Mouse (Mus musculus) erythroblast, adult 5-6 weeks (primary cell): ENCODE measurements around the gene Olfr1202. TPM values are rescaled to one million over a fixed set of nuclear protein-coding genes. Genes with fewer than 3 reads are reported as not detected.

ENCODE experiments used
- ATAC-seq: replicated peaks from 2 replicates; pipeline ENCODE4 v1.8.0; 2016; ENCODE audit warnings: moderate number of reproducible peaks, mild to moderate bottlenecking, moderate TSS enrichment, inconsistent platforms; ENCODE audit not compliant: poor library complexity, low FRiP score, severe bottlenecking
- total RNA-seq, 2 experiments: library from RNA; stranded (forward) in 1 of 2; stranded (reverse) in 1 of 2; fragments of 150-400 nt in 1 of 2; fragments of 200-764, 138-1000 nt in 1 of 2; gene quantifications; 2 replicates each; pipeline versions ENCODE4 v1.2.3 to v1.2.4; 2015 to 2017; ENCODE audit warnings: low replicate concordance in 2 of 2

The Olfr1202 gene
- total RNA-seq (2015; ENCODE audit: low replicate concordance) (not detected in 2 replicates), total RNA-seq (2017; ENCODE audit: low replicate concordance) (not detected in 2 replicates)

DNA sequence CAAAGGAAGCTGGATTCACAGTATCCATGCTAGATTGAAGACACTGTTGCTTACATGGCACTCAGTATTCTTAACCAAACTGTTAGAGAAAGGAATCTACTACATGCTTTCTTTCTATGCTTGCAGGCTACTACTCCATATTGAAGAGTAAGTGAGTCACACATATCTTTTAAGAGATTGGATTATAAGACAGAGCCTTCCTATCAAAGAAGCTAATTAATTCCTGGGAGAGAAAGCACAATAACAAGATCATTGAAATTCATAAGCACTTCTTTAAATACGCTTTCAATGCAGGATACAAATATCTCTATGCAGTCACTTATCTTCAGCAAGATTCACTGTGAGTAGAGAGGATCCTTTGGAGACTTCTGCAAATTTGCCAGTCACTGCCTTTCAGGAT is at the start of gene Olfr1202:
Gene Olfr1202, plus strand, starts transcription at position 301 of the 400 bp plus-strand sequence.
- no peak for ATAC-seq

DNA sequence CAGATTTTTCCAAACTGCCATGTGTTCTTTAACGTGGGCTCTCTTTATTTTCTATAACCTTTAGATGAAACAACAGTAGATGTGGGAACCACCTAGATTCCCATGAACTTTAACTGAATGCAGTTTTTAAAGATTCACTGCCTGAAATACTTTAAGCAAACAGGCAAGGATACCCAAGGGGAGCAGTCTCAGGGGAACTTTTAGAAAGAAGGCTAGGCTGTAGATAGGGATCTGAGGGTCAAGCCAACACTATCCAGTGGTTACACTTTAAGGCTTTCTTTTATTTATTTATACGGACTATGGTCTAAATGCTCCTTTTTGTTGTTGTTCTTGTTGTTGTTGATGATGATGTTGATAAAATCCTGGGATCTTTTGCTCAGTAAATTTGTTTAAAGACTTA is 43.9 kb upstream of the Olfr1202 start, which contains the start of gene Olfr1200:
Gene Olfr1200, minus strand, starts transcription at position 101 of the 400 bp plus-strand sequence.
- no peak for ATAC-seq

GRCm38 (mm10) chr2:88792736-88793135 is 21.6 kb upstream of the Olfr1202 start, which contains the start of gene Olfr1201:
Gene Olfr1201 (plus strand): TSS chr2:88793036.
- no peak for ATAC-seq

DNA sequence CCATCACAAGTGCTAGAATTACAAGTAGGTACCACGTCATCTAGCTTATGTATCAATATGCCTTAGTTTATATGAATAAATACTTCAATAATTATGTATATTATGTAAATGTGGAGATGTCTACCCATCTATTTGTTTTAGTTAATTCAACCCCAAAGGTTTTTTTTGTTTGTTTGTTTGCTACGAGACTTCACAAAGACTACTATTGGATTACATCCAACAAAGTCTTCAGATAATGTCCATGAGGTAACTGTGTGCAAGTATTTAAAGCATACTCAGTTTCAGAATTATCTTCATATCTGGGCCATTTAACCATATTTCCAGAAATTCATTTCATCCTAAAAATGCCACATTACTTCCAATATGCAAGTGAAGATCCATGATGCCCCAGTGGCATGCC is 15.1 kb downstream of the Olfr1202 start, which contains the start of gene Olfr1205:
Gene Olfr1205, plus strand, starts transcription at position 301 of the 400 bp plus-strand sequence.
- no peak for ATAC-seq

DNA sequence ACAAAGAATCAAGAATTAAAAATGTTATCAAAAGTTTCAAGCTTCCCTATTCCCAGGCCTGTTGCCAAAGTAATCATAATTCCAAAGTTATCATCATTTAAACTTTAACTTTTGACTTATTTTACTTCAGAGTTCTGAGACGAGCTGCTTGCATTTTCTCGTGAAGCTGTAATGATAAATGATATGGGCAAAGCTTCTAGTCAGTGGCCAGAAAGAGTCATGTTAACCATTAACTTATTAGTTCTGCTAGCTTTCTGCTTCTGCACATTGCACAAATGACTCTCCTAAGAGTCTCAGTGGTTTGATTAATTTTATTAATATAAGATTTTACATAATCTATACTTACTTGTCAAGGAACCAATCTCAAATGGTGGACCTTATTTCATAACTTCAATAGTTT is 24.2 kb downstream of the Olfr1202 start:
- ATAC-seq = no peak

GRCm38 (mm10) chr2:88848992-88849391 is 34.7 kb downstream of the Olfr1202 start, which contains the start of gene Olfr1204:
Gene Olfr1204 (plus strand): TSS chr2:88849292.
- ATAC-seq = no peak

- no peak for ATAC-seq
These were observed 48.6 kb downstream of the Olfr1202 start, which contains the start of gene Olfr1206 for GRCm38 (mm10) chr2:88862931-88863330. Gene Olfr1206 (plus strand): TSS chr2:88863231.

Other genes with a start within 250 kb of the Olfr1202 start
- not detected in 2 replicates for gene Olfr1189, start 228.0 kb upstream of the Olfr1202 start, total RNA-seq (2015; ENCODE audit: low replicate concordance)
- gene Olfr1189, start 228.0 kb upstream of the Olfr1202 start, total RNA-seq (2017; ENCODE audit: low replicate concordance) = not detected in 2 replicates
- not detected in 2 replicates for gene Olfr1191-ps1, start 174.0 kb upstream of the Olfr1202 start, total RNA-seq (2015; ENCODE audit: low replicate concordance)
- gene Olfr1191-ps1, start 174.0 kb upstream of the Olfr1202 start, total RNA-seq (2017; ENCODE audit: low replicate concordance) = not detected in 2 replicates
- not detected in 2 replicates for gene Olfr1192-ps1, start 166.0 kb upstream of the Olfr1202 start, total RNA-seq (2015; ENCODE audit: low replicate concordance)
- gene Olfr1192-ps1, start 166.0 kb upstream of the Olfr1202 start, total RNA-seq (2017; ENCODE audit: low replicate concordance) = 0.14 TPM in 1 of 2 replicates, not detected in the other
- not detected in 2 replicates for gene Olfr1193, start 138.9 kb upstream of the Olfr1202 start, total RNA-seq (2015; ENCODE audit: low replicate concordance)
- not detected in 2 replicates for gene Olfr1193, start 138.9 kb upstream of the Olfr1202 start, total RNA-seq (2017; ENCODE audit: low replicate concordance)
- gene Olfr1195, start 125.3 kb upstream of the Olfr1202 start, total RNA-seq (2015; ENCODE audit: low replicate concordance) = not detected in 2 replicates
- not detected in 2 replicates for gene Olfr1195, start 125.3 kb upstream of the Olfr1202 start, total RNA-seq (2017; ENCODE audit: low replicate concordance)
- not detected in 2 replicates for gene Olfr1196, start 109.9 kb upstream of the Olfr1202 start, total RNA-seq (2015; ENCODE audit: low replicate concordance)
- not detected in 2 replicates for gene Olfr1196, start 109.9 kb upstream of the Olfr1202 start, total RNA-seq (2017; ENCODE audit: low replicate concordance)
- gene Olfr1197, start 82.1 kb upstream of the Olfr1202 start, total RNA-seq (2015; ENCODE audit: low replicate concordance) = not detected in 2 replicates
- not detected in 2 replicates for gene Olfr1197, start 82.1 kb upstream of the Olfr1202 start, total RNA-seq (2017; ENCODE audit: low replicate concordance)
- not detected in 2 replicates for gene Olfr1198, start 63.1 kb upstream of the Olfr1202 start, total RNA-seq (2015; ENCODE audit: low replicate concordance)
- not detected in 2 replicates for gene Olfr1198, start 63.1 kb upstream of the Olfr1202 start, total RNA-seq (2017; ENCODE audit: low replicate concordance)
- gene Olfr1199, start 54.0 kb upstream of the Olfr1202 start, total RNA-seq (2015; ENCODE audit: low replicate concordance) = not detected in 2 replicates
- not detected in 2 replicates for gene Olfr1199, start 54.0 kb upstream of the Olfr1202 start, total RNA-seq (2017; ENCODE audit: low replicate concordance)
- not detected in 2 replicates for gene Olfr1200, start 44.0 kb upstream of the Olfr1202 start, total RNA-seq (2015; ENCODE audit: low replicate concordance)
- gene Olfr1200, start 44.0 kb upstream of the Olfr1202 start, total RNA-seq (2017; ENCODE audit: low replicate concordance) = not detected in 2 replicates
- not detected in 2 replicates for gene Olfr1201, start 21.5 kb upstream of the Olfr1202 start, total RNA-seq (2015; ENCODE audit: low replicate concordance)
- gene Olfr1201, start 21.5 kb upstream of the Olfr1202 start, total RNA-seq (2017; ENCODE audit: low replicate concordance) = not detected in 2 replicates
- gene Olfr1205, start 15.2 kb downstream of the Olfr1202 start, total RNA-seq (2015; ENCODE audit: low replicate concordance) = not detected in 2 replicates
- 0.28 TPM in 1 of 2 replicates, not detected in the other for gene Olfr1205, start 15.2 kb downstream of the Olfr1202 start, total RNA-seq (2017; ENCODE audit: low replicate concordance)
- 14.6 TPM in 1 of 2 replicates, not detected in the other for gene Olfr1204, start 34.8 kb downstream of the Olfr1202 start, total RNA-seq (2015; ENCODE audit: low replicate concordance)
- not detected in 2 replicates for gene Olfr1204, start 34.8 kb downstream of the Olfr1202 start, total RNA-seq (2017; ENCODE audit: low replicate concordance)
- gene Olfr1206, start 48.7 kb downstream of the Olfr1202 start, total RNA-seq (2015; ENCODE audit: low replicate concordance) = not detected in 2 replicates
- gene Olfr1206, start 48.7 kb downstream of the Olfr1202 start, total RNA-seq (2017; ENCODE audit: low replicate concordance) = not detected in 2 replicates
- gene Olfr1208, start 87.8 kb downstream of the Olfr1202 start, total RNA-seq (2015; ENCODE audit: low replicate concordance) = not detected in 2 replicates
- not detected in 2 replicates for gene Olfr1208, start 87.8 kb downstream of the Olfr1202 start, total RNA-seq (2017; ENCODE audit: low replicate concordance)
- not detected in 2 replicates for gene Olfr1209, start 100.7 kb downstream of the Olfr1202 start, total RNA-seq (2015; ENCODE audit: low replicate concordance)
- not detected in 2 replicates for gene Olfr1209, start 100.7 kb downstream of the Olfr1202 start, total RNA-seq (2017; ENCODE audit: low replicate concordance)
- gene Olfr1211, start 123.6 kb downstream of the Olfr1202 start, total RNA-seq (2015; ENCODE audit: low replicate concordance) = not detected in 2 replicates
- not detected in 2 replicates for gene Olfr1211, start 123.6 kb downstream of the Olfr1202 start, total RNA-seq (2017; ENCODE audit: low replicate concordance)
- not detected in 2 replicates for gene Olfr1212, start 139.5 kb downstream of the Olfr1202 start, total RNA-seq (2015; ENCODE audit: low replicate concordance)
- 0.43 TPM in 1 of 2 replicates, not detected in the other for gene Olfr1212, start 139.5 kb downstream of the Olfr1202 start, total RNA-seq (2017; ENCODE audit: low replicate concordance)
- not detected in 2 replicates for gene Gm13762, start 165.8 kb downstream of the Olfr1202 start, total RNA-seq (2015; ENCODE audit: low replicate concordance)
- not detected in 2 replicates for gene Gm13762, start 165.8 kb downstream of the Olfr1202 start, total RNA-seq (2017; ENCODE audit: low replicate concordance)
- not detected in 2 replicates for gene Olfr1214, start 178.2 kb downstream of the Olfr1202 start, total RNA-seq (2015; ENCODE audit: low replicate concordance)
- not detected in 2 replicates for gene Olfr1214, start 178.2 kb downstream of the Olfr1202 start, total RNA-seq (2017; ENCODE audit: low replicate concordance)
- not detected in 2 replicates for gene Olfr1215, start 192.5 kb downstream of the Olfr1202 start, total RNA-seq (2015; ENCODE audit: low replicate concordance)
- not detected in 2 replicates for gene Olfr1215, start 192.5 kb downstream of the Olfr1202 start, total RNA-seq (2017; ENCODE audit: low replicate concordance)
- not detected in 2 replicates for gene Olfr1216, start 203.8 kb downstream of the Olfr1202 start, total RNA-seq (2015; ENCODE audit: low replicate concordance)
- not detected in 2 replicates for gene Olfr1216, start 203.8 kb downstream of the Olfr1202 start, total RNA-seq (2017; ENCODE audit: low replicate concordance)
- not detected in 2 replicates for gene Olfr1217, start 217.6 kb downstream of the Olfr1202 start, total RNA-seq (2015; ENCODE audit: low replicate concordance)
- gene Olfr1217, start 217.6 kb downstream of the Olfr1202 start, total RNA-seq (2017; ENCODE audit: low replicate concordance) = not detected in 2 replicates
- gene Olfr1218, start 246.7 kb downstream of the Olfr1202 start, total RNA-seq (2015; ENCODE audit: low replicate concordance) = not detected in 2 replicates
- 0.14 TPM in 1 of 2 replicates, not detected in the other for gene Olfr1218, start 246.7 kb downstream of the Olfr1202 start, total RNA-seq (2017; ENCODE audit: low replicate concordance)